Mouse (Mus musculus): ENCODE measurements around the gene Trim2.
A peak's percentile ranks its signal among the peaks of the same experiment; 100 is the strongest.

Gene Trim2

DNA sequence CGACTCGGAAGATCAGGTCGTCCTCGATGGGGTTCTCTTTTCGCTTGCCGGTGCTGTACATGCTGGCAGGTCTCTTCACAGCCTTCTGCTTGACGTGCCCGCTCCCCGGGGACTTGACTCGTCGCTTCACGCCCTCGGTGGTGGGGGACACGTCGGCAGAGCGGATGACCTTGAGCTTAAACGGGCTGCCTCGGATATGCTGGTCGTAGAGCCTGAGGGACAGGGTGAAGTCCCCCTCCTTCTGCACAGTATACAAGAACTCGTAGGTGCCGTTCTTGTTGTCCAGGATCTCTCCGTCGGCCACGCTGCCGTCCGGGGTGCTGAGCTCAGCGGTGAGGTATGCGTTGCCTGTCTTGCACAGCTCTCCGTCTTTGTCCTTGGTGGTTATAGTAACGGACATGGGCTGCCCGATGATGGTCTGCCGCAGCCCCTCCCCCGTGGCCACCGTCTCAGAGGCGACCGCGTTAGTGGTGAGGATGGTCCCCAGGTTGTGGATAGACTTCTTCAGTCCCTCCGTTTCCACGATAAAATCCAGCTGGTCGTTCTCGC lies 116.1 kb downstream of the Trim2 start:
- DNase-seq (ENCODE audit: low spot score) = peak; percentile 37

DNA sequence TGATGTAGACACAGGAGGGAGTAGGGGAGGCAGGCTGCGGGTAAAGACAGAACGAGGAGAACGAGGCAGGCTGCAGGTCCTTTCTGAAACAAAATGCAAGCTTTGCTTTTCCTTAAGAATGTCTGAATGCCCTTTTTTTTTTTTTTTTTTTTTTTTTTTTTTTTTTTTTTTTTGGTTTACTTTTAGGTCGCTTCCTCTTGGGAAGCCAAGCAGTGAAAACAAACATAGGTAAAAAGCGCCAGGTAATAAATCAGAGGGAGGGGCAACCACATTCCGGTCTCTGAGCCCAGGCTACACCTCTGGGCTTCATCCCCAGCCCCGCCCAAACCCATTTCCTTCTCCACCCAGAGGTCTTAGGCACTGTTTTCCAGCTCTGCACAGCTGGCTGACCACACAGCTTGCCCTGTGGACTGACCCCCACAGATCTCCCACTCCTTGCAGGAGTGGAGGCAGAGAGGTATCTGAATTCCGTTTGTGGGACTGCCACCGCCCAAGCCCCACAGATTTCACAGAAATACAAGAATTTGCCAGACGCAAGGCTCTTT lies 117.0 kb downstream of the Trim2 start:
- no peak for DNase-seq (ENCODE audit: low spot score)

DNA sequence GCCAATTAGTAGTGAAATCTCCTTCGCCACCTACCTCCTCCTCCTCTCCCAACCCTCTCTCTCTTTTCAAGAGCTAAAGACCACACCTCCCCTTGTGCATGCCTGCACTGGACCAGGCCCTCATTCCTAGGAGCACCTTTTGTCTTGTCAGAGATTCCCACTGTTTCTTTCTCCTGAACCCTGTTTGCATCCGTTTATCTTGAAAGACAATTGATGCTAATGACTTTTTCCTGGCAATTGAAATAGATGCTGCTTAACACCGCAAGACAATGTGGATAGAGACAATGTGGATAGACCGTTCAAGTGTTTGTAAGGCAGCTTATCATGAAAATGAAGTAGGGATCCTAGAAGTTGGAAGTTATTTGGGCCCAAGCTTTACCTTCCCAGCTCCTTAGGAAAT lies 125.0 kb downstream of the Trim2 start:
- DNase-seq (ENCODE audit: low spot score) = no peak

DNA sequence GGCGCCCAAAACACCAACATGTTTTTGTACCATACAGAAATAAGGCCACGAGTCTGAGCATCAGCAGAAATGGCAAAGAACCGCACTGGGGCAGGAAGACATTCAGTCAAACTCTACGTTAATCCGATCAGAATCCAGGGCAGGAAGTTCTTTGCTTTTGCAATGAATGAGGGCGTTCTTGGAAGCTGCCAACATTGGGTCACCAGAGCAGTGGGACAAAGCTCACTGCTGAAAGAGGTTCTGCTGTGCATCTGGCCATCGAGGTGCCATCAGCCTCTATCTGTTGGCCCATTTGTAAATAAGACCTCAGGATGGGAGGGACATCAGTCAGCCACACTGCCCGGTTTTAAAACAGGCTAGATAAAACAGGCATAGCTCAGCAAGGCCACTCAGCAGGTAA lies 125.6 kb downstream of the Trim2 start:
- no peak for DNase-seq (ENCODE audit: low spot score)

DNA sequence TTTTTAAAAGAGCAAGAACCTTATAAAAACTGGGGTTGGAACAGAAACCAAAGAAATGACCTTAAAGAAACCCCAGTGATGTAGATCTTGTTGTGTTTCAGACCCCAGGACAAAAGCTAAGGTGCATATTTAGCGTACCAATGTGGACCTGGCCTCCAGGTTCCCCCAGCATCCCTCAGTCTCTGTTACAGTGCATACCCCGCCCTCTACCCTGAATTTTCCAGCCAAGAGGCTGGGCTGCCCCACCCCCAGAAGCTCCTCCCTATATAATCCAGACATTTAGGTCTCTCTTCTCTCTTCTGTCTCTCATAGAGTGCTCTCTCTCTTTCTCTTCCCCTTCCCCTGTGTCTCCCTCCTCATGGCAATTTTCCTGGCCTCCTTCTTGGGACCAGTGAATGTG lies 126.4 kb downstream of the Trim2 start:
- DNase-seq (ENCODE audit: low spot score) = no peak

DNA sequence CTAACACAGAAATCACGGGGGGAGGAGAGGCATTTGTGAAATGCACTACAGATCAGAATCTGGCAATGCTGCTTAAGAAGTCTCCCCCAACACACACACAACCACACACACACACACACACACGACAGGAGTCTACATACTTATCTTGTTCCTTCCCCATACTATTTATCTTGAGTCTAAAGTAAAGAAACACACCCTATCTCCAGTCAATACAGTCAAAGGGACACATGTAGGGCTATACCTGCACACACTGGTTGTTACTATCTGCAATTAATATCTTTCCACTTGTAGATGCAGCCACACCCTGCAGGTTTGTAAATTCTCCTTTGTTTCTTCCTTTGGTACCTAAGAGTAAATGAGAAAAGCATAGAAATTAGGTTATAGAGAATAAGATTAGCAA lies 128.8 kb downstream of the Trim2 start:
- DNase-seq (ENCODE audit: low spot score) = no peak

DNA sequence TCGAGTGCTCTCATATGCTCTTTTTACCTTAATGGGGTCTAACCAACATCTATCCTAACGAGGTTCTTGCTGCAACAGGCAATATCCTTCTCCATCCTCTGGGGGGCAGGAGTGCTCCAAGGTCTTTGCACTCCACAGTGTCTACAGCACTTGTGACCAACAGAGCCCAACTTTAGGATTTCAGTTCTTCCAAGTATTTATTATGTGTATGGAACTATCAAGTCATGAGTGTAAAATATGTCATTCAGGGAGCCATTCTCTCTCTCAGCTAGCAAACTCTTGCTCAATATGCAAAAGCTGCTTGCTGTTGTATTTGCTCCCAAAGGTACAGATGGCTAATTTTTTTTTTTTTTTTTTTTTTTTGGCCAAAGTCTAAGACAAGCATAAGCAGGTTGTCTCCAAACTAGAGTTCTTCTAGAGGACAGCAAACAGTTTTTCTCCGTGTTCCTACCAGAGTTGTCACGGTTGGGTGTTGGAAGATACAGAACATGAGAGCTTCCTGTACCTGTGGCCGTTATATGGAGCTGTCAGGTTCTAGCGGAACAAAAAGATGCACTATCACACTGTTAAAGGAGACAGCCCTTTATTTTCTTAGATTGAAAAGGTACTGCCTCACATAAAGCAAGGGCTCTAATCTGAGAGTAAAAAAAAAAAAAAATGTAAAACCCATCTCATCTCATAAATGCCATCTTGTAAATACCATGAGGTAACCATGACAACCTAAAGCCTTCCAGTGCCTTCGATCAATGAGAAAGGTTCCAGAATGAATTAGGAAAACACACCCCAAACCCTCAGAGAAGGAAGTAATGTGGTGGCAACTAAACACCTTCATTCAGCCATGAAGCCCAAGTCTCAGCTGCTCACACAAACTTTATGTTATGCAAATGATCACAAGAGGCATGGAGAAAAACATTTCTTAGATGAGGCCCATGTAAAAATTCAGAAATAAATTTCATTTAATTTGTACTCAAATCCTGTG lies 131.1 kb downstream of the Trim2 start:
- peak; percentile 88 for DNase-seq (ENCODE audit: low spot score)

DNA sequence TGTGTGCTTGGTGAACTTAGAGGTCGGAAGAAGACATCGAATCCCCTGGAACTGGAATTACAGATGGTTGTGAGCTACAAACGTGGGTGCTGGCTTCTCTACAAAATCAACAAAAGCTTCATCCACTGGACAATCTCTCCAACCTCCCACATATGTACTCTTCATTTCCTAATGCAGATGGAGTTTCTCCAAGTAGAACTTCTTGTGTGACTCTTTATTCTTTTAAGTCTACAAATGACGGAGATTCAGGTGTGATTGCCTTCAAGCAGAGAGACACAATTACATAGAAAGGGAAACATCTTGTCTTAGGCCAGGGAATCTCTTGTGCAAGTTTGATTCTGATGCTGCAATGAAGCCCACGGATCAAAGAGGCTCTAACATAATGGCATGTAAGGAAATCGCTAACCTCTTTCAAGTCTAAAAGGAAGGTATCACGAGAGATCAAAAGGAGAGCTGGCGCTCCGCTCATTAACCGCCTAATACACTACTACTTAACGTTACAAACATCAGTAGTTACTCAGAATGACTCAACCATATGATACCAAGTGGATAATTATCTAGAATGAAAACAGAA lies 133.0 kb downstream of the Trim2 start, which contains the start of gene Gm6525:
Gene Gm6525, plus strand, starts transcription at position 524 of the 574 bp plus-strand sequence.
- DNase-seq (ENCODE audit: low spot score) = no peak

DNA sequence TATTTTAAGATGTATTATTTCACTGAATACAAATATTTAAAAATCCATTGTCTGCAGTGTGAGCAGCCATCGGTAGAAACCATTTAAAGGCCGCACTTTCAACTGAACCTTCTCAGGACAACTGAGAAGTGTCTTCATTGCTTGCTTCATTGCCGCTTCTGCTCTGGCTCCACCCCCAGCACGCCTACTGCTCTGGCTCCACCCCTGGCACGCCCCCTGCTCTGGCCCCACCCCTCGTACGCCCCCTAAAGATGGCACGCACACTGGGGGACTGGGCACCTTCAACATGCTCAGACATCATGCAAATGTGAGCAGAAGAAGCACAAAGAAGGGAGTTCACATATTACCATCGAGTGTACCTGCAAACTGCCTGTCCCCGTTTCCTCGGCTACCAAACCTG lies 134.3 kb downstream of the Trim2 start:
- DNase-seq (ENCODE audit: low spot score) = no peak

DNA sequence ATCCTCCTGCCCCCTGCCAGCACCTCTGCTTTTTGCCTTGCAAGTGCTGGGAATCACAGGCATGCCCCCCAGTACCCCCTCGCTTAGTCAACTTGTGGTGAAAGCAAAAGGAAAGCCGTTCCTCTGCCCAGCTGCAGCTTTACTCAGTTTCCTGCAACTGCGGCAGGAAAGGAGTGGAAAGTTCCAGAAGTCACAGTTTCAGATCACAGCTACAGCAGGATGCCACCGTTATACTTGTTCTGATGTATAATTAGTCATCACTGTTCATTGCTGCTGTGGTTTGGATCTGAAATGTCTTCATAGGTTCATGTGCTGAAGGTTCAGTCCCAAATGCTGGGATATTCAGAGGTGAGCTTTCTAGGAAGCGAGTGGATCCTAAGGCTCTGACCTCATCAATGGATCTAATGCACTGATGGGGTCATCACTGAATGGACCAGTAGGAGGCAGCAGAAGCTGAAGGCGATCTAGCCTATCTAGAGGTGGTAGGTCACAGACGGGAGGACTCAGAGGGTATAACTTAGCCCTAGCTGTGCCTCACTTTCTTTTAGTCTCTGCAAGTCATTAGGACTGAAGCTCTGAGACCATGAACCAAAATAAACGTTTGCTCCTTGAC lies 137.2 kb downstream of the Trim2 start:
- DNase-seq (ENCODE audit: low spot score) = no peak

DNA sequence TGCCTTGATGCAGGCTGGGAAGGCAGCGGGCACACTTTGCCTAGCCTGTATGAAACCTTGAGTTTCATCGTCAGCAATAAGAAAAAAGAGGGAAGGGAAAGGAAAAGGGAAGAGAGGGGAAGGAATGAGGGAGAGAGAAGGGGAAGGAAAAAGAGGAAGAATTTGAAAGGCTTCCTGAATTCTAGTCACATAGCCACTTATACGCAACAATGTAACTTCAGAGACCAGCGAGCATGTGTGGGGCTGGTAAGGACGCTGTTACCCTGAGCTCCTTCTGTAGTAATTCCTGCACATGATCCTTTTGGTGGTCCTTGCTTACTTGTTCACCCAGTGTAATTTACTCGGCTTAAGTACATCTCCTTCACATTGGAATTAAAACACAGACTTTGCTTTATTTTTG lies 137.7 kb downstream of the Trim2 start:
- no peak for DNase-seq (ENCODE audit: low spot score)

DNA sequence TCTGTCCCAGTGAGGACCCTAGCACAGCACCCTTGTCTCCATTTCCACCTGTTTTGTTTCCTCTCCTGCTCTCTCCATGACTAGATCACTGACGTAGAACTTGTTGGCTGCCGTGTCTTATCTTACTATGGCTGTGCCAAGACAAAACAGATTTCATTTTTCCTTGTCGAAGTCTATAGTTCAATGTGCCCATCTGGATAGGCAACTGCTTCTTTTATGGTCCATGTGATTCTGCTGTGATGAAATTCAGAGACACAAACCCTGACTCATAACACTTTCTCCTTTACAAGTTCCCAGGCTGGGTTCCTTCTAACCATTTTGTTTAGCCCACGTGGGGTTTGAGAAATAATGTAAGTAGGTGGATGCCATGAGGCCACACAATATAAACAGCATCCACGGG lies 140.6 kb downstream of the Trim2 start:
- DNase-seq (ENCODE audit: low spot score) = no peak

DNA sequence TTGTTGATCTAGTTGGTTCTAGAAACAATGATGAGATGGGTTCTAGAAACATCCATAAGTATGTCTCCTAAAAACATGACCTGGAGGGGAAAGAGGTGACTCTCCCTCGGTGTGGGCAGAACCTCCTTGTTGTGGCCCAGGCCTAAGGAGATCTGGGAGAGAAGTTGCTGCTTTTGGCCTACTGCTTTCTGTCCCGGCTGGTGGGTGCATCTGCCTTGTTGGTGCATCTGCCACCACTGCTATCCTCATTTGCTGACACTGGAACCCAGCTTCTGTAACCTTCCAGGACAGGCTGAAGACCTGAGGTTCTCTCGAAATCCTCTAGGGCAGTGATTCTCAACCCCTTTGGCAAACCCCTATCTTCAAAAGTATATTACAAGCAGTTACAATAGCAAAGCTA lies 141.3 kb downstream of the Trim2 start:
- no peak for DNase-seq (ENCODE audit: low spot score)

DNA sequence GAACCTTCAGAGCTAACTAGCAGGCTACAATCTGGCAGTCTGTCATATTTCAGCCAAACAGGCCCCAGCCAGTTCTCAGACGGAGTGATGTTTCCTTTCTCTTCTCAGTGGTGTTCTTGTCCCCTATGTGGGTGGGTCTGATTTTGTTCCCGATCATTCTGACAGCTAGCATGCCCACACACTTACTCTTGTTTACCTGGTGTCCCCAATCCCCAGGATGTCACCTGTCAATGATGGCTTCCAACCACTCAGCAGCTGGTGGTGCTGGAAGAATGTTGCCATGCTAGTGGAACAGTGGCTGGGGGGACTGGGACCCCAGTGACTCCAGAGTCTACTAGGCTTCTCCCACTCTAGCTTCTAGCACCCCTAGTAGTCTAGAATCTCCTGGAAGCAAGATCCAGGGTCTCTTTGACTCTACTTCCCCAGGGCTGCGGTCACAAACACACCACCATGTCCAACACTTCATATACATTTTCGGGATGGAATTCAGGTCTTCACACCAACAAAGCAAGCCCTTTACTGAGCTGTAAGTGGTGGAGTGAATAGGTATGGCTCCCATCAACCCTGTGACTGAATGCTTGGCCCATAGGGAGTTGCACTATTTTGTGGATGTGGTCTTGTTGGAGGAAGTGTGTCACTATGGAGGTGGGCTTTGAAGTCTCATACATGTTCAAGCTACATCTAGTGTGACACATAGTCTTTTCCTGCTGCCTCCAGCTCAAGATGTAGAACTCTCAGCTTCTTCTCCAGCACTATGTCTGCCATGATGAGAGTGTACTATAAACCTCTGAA lies 148.9 kb downstream of the Trim2 start:
- no peak for DNase-seq (ENCODE audit: low spot score)

DNA sequence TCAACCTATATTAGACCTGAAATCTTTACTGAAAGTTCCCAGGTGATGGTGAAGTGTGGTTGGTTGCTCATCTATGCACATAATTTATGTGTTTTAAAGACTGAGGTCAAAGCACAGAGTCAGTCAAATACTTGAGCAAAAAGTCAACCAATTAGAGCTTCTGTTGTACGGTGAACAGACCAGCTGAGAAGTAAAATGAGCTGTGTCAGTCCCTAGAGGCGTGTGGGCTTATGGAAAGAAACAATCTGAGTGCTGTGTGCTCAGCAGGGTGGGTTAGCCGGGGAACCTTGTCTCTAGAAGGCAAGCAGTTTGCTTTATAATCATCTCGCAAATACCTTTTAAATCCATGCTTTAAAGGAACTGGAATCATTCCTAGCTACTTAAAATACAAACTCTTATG lies 149.7 kb downstream of the Trim2 start:
- DNase-seq (ENCODE audit: low spot score) = no peak

DNA sequence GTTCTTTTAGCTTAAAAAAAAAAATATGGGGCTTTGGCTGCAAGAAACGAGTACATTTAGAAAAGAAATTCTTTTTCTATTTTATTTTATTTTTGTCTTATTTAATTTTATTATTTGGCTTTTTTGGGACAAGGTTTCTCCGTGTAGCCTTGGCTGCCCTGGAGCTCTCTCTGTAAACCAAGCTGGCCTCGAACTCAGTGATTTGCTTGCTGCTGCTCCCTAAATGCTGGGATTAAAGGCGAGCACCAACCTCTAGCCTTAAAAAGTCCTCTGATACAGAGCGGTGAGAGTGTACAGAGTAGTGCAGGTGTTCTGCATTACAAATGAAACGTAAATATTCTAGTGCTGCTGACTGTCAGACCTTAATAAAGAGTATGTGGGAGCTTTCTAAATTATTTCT lies 150.6 kb downstream of the Trim2 start:
- DNase-seq (ENCODE audit: low spot score) = no peak

DNA sequence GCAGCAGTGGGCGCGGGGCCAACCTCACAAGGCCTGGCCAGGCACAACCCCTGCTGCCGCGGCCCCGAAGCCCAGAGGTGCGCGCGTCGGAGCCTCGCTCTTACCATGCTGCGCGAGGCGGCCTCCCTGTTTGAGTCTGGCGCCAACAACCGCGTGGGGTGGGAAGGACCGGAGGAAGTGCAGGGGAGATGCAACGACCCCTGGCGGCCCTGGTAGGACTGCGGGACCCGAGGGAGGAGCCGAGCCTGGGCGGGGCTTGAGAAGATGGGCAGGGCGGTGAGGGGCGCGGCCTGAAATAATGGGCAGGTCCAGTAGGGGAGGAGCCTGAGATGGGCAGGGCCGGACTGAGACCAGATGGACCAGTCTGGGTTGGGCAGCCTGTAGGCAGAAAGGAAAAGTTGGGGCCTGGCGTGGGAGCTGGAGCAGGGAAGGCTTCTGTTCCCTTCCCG lies 151.1 kb downstream of the Trim2 start, which contains the start of gene Mnd1:
Gene Mnd1, minus strand, starts transcription at position 229 of the 449 bp plus-strand sequence.
- DNase-seq (ENCODE audit: low spot score) = peak; percentile 99

DNA sequence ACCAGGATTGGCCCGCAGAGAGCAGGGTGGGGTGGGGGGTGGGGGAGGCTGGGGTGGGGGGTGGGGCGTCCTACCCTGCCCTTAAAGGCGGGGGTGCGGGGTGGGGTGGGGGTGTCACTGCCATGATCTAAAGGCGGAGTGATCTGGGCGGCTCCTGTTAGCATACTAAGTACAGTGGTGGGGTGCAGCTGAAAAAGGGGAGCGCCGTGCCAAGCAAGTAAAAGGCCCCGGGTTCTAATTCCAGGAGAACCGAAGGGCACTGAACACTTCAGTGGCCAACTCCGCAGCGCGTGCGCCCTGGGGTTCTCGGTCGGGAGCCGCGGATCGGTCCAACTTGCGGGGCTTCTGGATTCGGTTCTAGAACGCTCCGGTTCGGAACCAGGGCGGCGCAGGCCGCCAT lies 151.5 kb downstream of the Trim2 start:
- DNase-seq (ENCODE audit: low spot score) = peak; percentile 55

DNA sequence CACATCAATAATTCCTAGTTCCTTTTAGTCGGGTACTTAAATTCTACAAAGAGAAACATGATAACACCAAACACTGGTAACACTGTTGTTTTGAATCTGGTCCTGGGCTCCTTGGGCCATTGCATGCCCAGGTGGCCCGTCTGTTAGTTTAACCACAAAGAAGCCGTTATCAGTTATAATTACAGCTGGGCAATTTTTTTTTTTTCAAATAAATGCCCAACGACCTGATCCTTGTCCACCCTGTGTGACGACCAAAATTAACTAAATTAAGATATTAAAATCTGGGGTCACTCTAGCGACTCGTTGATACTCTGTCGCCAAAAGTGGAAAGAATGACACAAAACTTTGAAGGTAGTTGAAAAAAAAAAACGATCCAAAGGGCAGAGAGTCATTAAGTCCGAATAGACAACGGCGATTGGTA lies 151.9 kb downstream of the Trim2 start:
- no peak for DNase-seq (ENCODE audit: low spot score)

DNA sequence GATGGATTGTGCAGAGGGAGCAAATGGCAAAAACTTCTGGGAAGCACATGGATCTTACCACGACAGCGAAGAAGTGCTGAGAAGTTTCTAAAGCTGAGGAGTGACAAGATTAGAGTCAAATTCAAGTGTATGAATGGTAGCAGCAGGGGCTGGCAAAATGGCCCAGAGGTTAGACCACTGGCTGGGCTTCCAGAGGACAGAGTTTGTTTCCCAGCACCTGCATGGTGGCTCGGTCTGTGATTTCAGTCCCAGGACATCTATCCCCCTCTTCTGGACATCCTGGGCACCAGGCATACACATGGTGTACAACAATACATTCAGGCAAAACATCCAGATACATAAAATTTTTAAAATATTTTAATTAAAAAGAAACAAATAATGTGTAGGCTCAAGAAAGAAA lies 156.8 kb downstream of the Trim2 start:
- no peak for DNase-seq (ENCODE audit: low spot score)

DNA sequence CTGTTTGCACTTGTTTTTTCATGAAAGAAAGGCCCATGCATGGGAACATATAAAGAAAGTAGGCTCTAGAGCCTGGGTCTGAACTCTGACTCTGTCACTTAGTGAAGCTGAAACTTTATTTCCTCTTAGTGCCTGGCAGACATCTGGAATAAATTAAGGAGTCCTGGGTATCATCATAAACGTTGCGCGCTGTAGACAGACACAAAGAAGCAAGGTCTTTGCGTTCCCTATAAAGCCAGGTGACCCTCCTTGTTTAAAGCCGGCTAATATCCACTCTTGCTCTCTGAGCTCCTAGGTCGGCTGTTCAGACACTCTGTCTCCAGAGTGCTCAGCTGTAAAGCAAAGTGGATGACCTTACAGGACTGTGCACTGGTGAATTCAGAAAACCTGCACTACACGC lies 165.7 kb downstream of the Trim2 start:
- peak; percentile 73 for DNase-seq (ENCODE audit: low spot score)

All from embryo, embryonic 10.5 days (tissue).